Mouse (Mus musculus) hindbrain, embryonic 11.5 days (tissue): ENCODE data around the gene Spns1. TPM values are rescaled to one million over a fixed set of nuclear protein-coding genes. Genes with fewer than 3 reads are reported as not detected.
"Not testable (repeated sequence)": the region's sequence is repeated elsewhere in the genome, so short reads cannot be mapped to it uniquely, and the experiment has no call there.

ENCODE experiments used
- ATAC-seq: fragments of 200-750 bp; cut with Nextera tagmentation; 2 replicates; pipeline ENCODE4 v1.8.0; 2017; ENCODE audit warnings: mild to moderate bottlenecking, moderate TSS enrichment, moderate library complexity; ENCODE audit not compliant: low FRiP score
- DNase-seq: peaks from one replicate; pipeline ENCODE4 v3.0.0-alpha.2; 2015; ENCODE audit warnings: low spot score
- H3K27ac ChIP-seq: fragments of 300-500 bp; sonication (generic); 2 replicates; pipeline ENCODE4 v1.5.1; 2014; ENCODE audit warnings: mild to moderate bottlenecking, low read depth, low read length
- H3K27me3 ChIP-seq: fragments of 300-500 bp; sonication (generic); 2 replicates; pipeline ENCODE4 v1.6.1; 2014; ENCODE audit warnings: mild to moderate bottlenecking, low read length, moderate library complexity, mixed read lengths; ENCODE audit not compliant: control insufficient read depth, insufficient read depth
- H3K36me3 ChIP-seq: fragments of 300-500 bp; sonication (generic); 2 replicates; pipeline ENCODE4 v1.6.1; 2014; ENCODE audit warnings: mild to moderate bottlenecking, low read length, moderate library complexity, mixed read lengths; ENCODE audit not compliant: control insufficient read depth, insufficient read depth
- H3K4me1 ChIP-seq: fragments of 300-500 bp; sonication (generic); replicated peaks from 2 replicates; pipeline ENCODE4 v1.6.1; 2014; ENCODE audit warnings: low read length, mixed read lengths; ENCODE audit not compliant: control insufficient read depth, insufficient read depth
- H3K4me2 ChIP-seq: fragments of 300-500 bp; sonication (generic); replicated peaks from 2 replicates; pipeline ENCODE4 v1.6.1; 2014; ENCODE audit warnings: mild to moderate bottlenecking, low read depth, low read length
- H3K4me3 ChIP-seq: fragments of 300-500 bp; sonication (generic); 2 replicates; pipeline ENCODE4 v1.5.1; 2014; ENCODE audit warnings: low read depth, low read length
- H3K9ac ChIP-seq: fragments of 300-500 bp; sonication (generic); 2 replicates; pipeline ENCODE4 v1.6.1; 2014; ENCODE audit warnings: low read depth, low read length
- H3K9me3 ChIP-seq: fragments of 300-500 bp; sonication (generic); 2 replicates; pipeline ENCODE4 v1.6.1; 2016; ENCODE audit warnings: low read length; ENCODE audit not compliant: control insufficient read depth
- WGBS: fragments of 180-500 bp; shearing (Covaris S2); extraction: QIAGEN DNeasy Blood & Tissue Kit; methylation state at CpG from one replicate; pipeline ENCODE4 v1.1.7; 2014; 5-methylcytosine and 5-hydroxymethylcytosine counted together
- polyA plus RNA-seq: library from polyadenylated mRNA; unstranded; fragments of >200 nt; fragmentation: Nextera tagmentation; extraction: Ambion mirVana; gene quantifications from 2 replicates; pipeline ENCODE4 v1.2.1, GENCODE M21; 2014

Spns1 gene
- polyA plus RNA-seq, 1 experiment from 2014 or later: 36.0 TPM

GRCm38 (mm10) chr7:126408686-126409085 lies 31.4 kb upstream of the Spns1 start:
- WGBS: 81% methylated on average over 2 of the region's 2 CpGs
- Histone ChIP-seq H3K4me1 (no peaks in the 10 kb centered on the region), H3K4me3 (no peak overlapping the region), H3K4me2 (no peak overlapping the region), H3K36me3 (no peaks in the 10 kb centered on the region), H3K9ac (no peak overlapping the region), H3K27me3 (no peaks in the 10 kb centered on the region), H3K9me3 (no peaks in the 10 kb centered on the region), H3K27ac (no peak overlapping the region)
- ATAC-seq (no peak), DNase-seq (no peak)

DNA sequence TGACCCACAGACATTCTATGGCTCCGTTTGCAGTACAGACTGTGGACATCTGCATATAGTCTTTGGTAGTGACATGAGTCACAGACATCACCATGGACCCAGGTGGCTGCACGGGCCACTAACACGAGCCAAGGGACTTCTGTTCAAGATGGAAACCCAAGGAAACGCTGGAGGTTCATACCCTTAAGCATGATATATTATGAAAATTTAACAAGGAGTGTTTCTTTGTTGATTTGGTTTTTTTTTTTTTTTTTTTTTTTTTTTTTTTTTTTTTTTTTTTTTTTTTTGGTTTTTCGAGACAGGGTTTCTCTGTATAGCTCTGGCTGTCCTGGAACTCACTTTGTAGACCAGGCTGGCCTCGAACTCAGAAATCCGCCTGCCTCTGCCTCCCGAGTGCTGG lies 25.3 kb upstream of the Spns1 start:
- WGBS: 79% methylated on average over 8 of the region's 8 CpGs
- H3K27me3 ChIP-seq, ATAC-seq, H3K4me1 ChIP-seq, H3K9me3 ChIP-seq, H3K4me3 ChIP-seq, H3K9ac ChIP-seq, H3K27ac ChIP-seq, H3K36me3 ChIP-seq, DNase-seq, H3K4me2 ChIP-seq: not testable (repeated sequence)

DNA sequence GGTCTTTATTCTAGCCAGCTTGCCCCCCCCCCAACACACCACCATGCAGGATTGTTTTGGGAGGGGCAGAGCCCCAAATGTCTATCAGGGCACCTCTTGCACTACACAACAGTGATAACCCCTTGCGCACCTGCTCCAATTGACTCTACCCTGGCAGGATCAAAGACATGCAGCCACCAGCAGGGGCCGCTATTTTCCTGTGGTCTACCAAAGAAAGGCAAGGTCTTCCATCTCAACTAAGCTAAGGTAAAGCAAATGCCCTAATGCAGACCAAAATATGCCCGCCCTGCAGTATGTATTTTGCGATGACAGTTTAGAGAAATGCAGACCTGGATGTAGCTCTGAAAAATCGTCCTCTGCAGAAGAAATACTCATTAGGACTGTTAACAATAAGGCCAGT lies 22.3 kb upstream of the Spns1 start:
- Histone ChIP-seq H3K36me3 (no peaks in the 10 kb centered on the region), H3K27me3 (no peaks in the 10 kb centered on the region), H3K4me1 (no peaks in the 10 kb centered on the region; the same call in 1 of the 2 replicates), H3K4me3 (no peak overlapping the region), H3K27ac (no peak overlapping the region), H3K4me2 (no peak overlapping the region), H3K9ac (no peak overlapping the region), H3K9me3 (no peaks in the 10 kb centered on the region)
- 13% methylated on average over 5 of the region's 5 CpGs for WGBS
- DNase-seq (peak; percentile 91), ATAC-seq (no peak)

DNA sequence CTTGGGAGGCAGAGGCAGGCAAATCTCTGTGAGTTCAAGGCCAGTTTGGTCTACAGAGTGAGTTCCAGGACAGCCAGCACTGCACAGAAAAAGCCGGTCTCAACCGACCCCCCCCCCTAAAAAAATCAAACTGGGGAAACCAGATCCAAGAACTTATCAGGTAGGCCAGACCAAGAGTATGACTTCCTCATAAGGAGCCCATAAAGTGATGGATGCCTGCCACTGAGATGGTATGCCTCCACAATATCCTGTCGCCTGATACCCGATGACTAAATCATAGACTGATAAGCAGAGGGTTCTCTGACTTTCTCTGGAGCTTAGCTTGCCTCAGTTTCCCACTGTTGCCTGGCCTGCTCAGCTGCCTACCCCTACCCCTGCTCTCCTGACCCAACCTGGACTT lies 20.6 kb upstream of the Spns1 start:
- H3K4me1 ChIP-seq: no peaks in the 10 kb centered on the region; the same call in 1 of the 2 replicates
- H3K4me3 ChIP-seq: no peak overlapping the region
- no peak overlapping the region for H3K27ac ChIP-seq
- ATAC-seq (no peak), DNase-seq (no peak)
- H3K4me2 ChIP-seq: no peak overlapping the region
- H3K9me3 ChIP-seq: no peaks in the 10 kb centered on the region
- no peaks in the 10 kb centered on the region for H3K27me3 ChIP-seq
- WGBS: 92% methylated on average over 4 of the region's 4 CpGs
- H3K36me3 ChIP-seq: no peaks in the 10 kb centered on the region
- no peak overlapping the region for H3K9ac ChIP-seq

DNA sequence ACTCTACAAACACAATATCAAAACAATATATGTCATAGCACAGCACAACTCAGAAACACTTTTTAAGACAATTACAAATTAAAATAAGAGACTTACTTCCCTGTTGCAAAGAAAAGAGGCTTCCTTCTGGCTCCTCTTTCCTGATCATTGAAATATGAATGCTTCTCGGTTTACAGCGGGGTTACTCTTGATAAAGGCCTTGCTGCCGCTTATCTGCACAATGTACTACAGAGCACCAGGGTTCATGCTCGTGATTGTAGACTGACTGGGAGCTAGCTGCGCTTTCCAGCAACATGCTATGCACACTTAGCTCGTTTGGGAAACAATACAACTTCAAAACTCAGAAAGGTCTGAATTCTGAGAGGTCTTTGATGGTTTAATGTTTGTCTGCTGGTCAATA lies 20.0 kb upstream of the Spns1 start:
- ATAC-seq: no peak
- Histone ChIP-seq H3K4me2 (no peak overlapping the region), H3K9me3 (no peaks in the 10 kb centered on the region), H3K27ac (no peak overlapping the region), H3K9ac (no peak overlapping the region), H3K4me3 (no peak overlapping the region), H3K27me3 (no peaks in the 10 kb centered on the region), H3K4me1 (no peaks in the 10 kb centered on the region; the same call in 1 of the 2 replicates), H3K36me3 (no peaks in the 10 kb centered on the region)
- 53% methylated on average over 6 of the region's 6 CpGs for whole genome bisulfite sequencing
- no peak for DNase-seq

- H3K36me3 ChIP-seq: no peaks in the 10 kb centered on the region
- DNase-seq: peak; percentile 99
- H3K4me1 ChIP-seq: no peaks in the 10 kb centered on the region; the same call in 1 of the 2 replicates
- peak within 1 kb of the TSS; percentile 76 for H3K4me3 ChIP-seq
- under 1% methylated on average over 59 of the region's 59 CpGs for WGBS
- H3K4me2 ChIP-seq: peak within 1 kb of the TSS; percentile 80
- H3K27me3 ChIP-seq: no peaks in the 10 kb centered on the region
- H3K27ac ChIP-seq: 0 out of 2 replicates have a peak within 1 kb of the TSS, but pooled peaks have one; percentile 42
- no peaks in the 10 kb centered on the region for H3K9me3 ChIP-seq
- peak; percentile 100 for ATAC-seq
- H3K9ac ChIP-seq: peak within 1 kb of the TSS; percentile 77
Observed at GRCm38 (mm10) chr7:126396298-126397119, 19.3 kb upstream of the Spns1 start, which contains the start of gene Nfatc2ip. Gene Nfatc2ip (minus strand): TSS chr7:126396737.

GRCm38 (mm10) chr7:126392086-126392884 lies 15.0 kb upstream of the Spns1 start:
- H3K27me3 ChIP-seq, H3K9me3 ChIP-seq, H3K4me1 ChIP-seq: not testable (repeated sequence)

DNA sequence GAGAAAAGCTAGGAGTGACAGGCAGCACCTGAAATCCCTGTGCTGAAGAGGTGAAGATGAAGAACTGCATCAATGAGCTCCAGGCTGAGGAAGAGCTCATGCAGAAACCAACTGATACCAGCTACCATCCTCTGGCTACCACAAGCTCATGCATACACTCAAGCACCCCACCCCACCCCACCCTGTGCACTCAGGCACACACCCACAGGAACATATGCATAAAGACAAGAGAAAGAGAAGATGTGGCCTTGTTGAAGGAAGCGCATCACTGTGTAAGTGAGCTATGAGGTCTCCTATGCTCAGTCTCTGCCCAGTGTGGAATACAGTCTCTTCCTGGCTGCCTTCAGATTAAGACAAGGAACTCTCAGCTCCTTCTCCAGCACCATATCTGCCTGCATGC lies 10.9 kb upstream of the Spns1 start:
- H3K4me1 ChIP-seq: no peaks in the 10 kb centered on the region
- DNase-seq (no peak), ATAC-seq (no peak)
- 100% methylated on average over 1 of the region's 1 CpGs for WGBS
- no peaks in the 10 kb centered on the region for H3K27me3 ChIP-seq
- no peaks in the 10 kb centered on the region for H3K9me3 ChIP-seq
- H3K27ac ChIP-seq: no peak overlapping the region
- no peak overlapping the region for H3K4me3 ChIP-seq
- H3K36me3 ChIP-seq: peaks cover 9% of the 10 kb centered on the region; the same call in 1 of the 2 replicates
- no peak overlapping the region for H3K9ac ChIP-seq
- H3K4me2 ChIP-seq: no peak overlapping the region

More at GRCm38 (mm10) chr7:126392086-126392884, 15.0 kb upstream of the Spns1 start:
- not testable (repeated sequence) for H3K36me3 ChIP-seq, DNase-seq, ATAC-seq, H3K4me2 ChIP-seq, H3K4me3 ChIP-seq, H3K27ac ChIP-seq, H3K9ac ChIP-seq
- 87% methylated on average over 7 of the region's 7 CpGs for WGBS
